Mouse (Mus musculus) CH12.LX (cell line): ENCODE data around the gene Rffl.

Experiments
- CTCF ChIP-seq, 2 experiments: IDR thresholded peaks in 1 of 2; conservative IDR thresholded peaks in 1 of 2; 2 replicates each; pipeline ENCODE4 v1.5.1; 2011 to 2012; ENCODE audit warnings: low read depth in 2 of 2, low read length in 2 of 2, improper control_type of control experiment in 1 of 2, inconsistent platforms in 1 of 2, mild to moderate bottlenecking in 1 of 2, moderate library complexity in 1 of 2
- EP300 ChIP-seq: IDR thresholded peaks from 2 replicates; pipeline ENCODE4 v1.6.1; 2011; ENCODE audit warnings: low read length, improper control_type of control experiment
- MAFK ChIP-seq: IDR thresholded peaks from 2 replicates; pipeline ENCODE4 v1.6.1; 2011; ENCODE audit warnings: low read length, improper control_type of control experiment; ENCODE audit not compliant: insufficient replicate concordance
- MYC ChIP-seq: IDR thresholded peaks from 2 replicates; pipeline ENCODE4 v1.6.1; 2011; ENCODE audit warnings: low read depth, mild to moderate bottlenecking, improper control_type of control experiment, low read length
- POLR2A ChIP-seq: IDR thresholded peaks from 2 replicates; pipeline ENCODE4 v1.6.1; 2011; ENCODE audit warnings: low read depth, mild to moderate bottlenecking, improper control_type of control experiment, low read length
- USF1 ChIP-seq: IDR thresholded peaks from 2 replicates; pipeline ENCODE4 v1.6.1; 2014; ENCODE audit warnings: low read depth, mild to moderate bottlenecking, inconsistent platforms, low read length, improper control_type of control experiment
- ZC3H11A ChIP-seq: IDR thresholded peaks from 2 replicates; pipeline ENCODE4 v1.6.1; 2012; ENCODE audit warnings: low read depth, mild to moderate bottlenecking, inconsistent platforms, low read length, improper control_type of control experiment
- ZMIZ1 ChIP-seq: IDR thresholded peaks from 2 replicates; pipeline ENCODE4 v1.6.1; 2012; ENCODE audit warnings: low read depth, mild to moderate bottlenecking, inconsistent platforms, low read length, improper control_type of control experiment
- ZNF384 ChIP-seq: IDR thresholded peaks from 2 replicates; pipeline ENCODE4 v1.6.1; 2012; ENCODE audit warnings: low read depth, low read length, improper control_type of control experiment, inconsistent platforms

GRCm38 (mm10) chr11:82862638-82863037 lies 8.4 kb downstream of the Rffl start:
- TF ChIP-seq POLR2A (no peak), CTCF (conservative IDR thresholded peaks at IDR 0.05 in 1 of 2, IDR thresholded peaks at IDR 0.05 in 1 of 2; ENCODE audit: low read depth in 2 of 2, low read length in 2 of 2) (no peak), USF1 (no peak), MAFK (no peak), MYC (no peak), EP300 (no peak), ZNF384 (no peak), ZC3H11A (no peak), ZMIZ1 (no peak)
